Mouse (Mus musculus): ENCODE results near the gene Gatd1.

Gatd1 gene

DNA sequence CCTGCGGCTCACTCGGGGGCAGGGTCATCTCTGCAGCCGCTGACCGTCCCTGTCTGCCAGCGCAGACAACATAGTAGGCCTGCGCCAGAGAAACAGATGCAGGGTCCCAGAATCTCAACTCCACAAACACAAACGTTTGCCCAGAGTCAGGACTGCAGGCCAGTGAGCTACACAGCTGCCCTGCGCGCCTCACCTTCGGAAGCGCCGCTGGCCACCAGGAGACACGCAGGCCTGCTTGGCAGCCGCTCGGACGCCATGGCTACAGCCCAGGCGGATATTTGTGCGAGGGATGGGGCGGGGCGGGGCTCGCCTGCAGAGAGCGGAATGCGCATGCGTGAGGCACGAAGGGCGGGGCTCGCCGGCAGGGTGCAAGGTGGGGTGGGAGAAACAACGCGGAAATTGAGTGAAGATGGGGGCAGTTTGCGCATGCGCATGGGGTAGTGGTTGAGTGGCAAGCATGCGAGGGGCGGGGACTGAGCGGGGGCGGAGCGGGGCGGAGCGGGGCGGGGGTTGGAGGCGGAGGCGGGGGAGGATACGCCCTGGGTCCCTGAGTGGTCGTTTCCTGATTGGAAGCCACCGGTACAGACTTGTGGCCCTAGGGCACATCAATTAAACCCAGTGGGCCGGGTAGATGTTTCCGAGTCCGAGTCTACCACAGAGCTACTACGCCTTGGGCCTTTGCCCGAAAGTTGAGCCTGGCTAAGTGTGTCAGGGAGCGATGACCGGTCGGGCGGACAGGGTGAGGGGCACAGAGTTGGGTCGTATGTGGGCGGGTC is at the start of gene Gatd1:
Gene Gatd1 (minus strand): TSS at position 328 of the 776 bp plus-strand sequence.
- in situ Hi-C loops (cut with MboI; ENCODE audit: low pct_unique_long_range_greater_than_20kb in 1 of 2, low sequenced_read_pairs in 2 of 2, unreplicated experiment in 1 of 2): no loop called here

DNA sequence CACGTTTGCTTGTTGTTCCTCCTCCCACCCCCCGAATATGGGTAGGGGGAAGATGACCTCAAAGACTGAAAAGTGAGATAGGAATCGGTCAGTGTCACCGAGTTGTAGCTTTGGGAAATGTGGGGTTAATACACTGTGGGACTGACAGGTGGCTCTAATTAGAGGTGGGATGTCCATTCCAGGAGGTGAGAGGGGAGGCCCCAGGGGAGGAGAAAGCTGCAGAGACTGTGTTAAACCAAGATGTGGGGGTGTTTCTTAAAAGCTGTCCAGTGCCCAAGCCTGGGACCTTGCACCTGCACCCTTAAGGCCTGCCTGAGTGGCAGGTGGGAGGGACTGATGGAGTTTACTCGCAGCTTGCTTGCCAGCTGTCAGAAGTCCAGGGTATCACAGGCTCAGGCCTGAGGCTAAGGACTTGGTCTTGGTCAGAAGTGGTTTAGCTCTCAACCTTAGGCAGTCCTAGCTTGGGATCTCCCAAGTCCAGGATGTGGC is 48.4 kb upstream of the Gatd1 start:
- in situ Hi-C loops (cut with MboI; ENCODE audit: low pct_unique_long_range_greater_than_20kb in 1 of 2, low sequenced_read_pairs in 2 of 2, unreplicated experiment in 1 of 2): loop anchor here in 1 of 2 experiments (25.0 kb wide), 1 partner anchor 1525 kb away; the partner anchor contains the start of gene Utf1

DNA sequence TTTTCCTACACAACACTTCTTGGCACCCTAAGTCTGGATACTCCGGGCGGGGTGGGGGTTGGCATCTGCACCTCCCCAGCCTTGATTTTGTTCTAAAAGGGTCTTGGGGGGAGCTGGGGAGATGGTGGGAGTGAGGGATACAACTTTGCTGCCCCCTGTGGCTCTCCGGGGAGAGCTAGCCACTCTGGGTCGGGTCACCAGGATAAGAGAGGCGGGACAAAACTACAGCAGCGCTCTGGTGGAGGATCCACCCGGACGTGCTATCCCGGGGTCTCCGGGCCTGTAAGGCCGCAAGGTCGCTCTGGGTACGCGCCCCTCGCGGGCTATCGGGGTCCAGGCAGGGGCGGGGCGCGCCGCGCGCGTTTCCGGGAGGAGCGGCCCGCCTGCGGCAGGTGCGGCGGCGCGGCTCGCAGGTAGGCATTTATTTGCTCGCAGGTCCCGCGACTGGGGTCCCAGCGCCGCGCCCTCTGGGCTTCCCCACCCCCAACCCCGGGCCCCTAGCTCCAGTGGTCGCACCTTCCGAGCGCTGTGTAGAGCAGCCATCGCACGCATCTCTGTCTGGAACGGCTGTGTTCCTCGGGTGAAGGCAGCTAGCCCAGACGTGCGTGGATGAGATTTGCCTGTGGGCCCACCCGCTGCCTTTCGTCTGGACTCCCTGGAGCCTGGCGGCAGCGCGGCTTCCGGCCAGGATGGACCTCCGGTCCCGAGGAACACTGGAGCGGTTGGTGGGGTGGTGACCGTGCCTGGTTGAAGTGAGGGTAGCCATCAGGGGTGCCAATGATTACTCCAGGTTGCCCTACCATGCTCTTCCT is 47.8 kb upstream of the Gatd1 start:
- in situ Hi-C loops (cut with MboI; ENCODE audit: low pct_unique_long_range_greater_than_20kb in 1 of 2, low sequenced_read_pairs in 2 of 2, unreplicated experiment in 1 of 2): loop anchor here in 1 of 2 experiments (25.0 kb wide), 1 partner anchor 1524 kb away; the partner anchor contains the start of gene Utf1

DNA sequence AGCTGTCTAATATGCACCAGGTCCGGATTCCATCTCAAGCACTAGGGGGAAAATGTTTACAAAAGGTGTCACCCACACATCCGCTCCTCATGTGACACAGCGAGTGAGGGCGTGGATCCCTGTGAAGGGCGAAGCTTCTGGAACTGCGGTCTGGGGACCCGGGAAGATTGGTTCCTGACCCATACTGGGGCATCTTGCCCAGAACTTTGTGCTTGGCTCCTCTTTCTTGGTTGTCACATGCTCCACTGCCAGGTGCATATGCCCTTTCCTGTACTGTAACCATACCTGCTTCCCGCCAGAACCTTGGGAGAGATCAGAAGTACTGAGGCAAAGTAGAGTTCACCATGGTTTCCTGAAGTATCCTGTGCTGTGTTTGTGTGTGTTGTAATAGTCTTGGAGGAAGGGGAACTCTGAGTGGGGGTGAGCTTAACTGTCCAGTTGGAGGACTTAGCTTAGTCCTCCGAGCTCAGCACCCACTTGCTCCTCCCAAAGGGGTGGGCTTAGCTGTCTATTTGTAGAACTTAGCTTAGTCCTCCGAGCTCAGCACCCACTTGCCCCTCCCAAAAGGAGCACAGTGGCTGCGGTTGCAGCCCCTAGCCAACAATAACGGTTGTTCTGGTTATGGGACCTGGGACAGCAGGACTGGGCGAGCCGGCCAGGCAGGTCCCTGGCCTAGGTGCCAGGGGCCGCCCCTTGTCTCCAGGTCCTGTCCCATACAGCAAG is 46.6 kb upstream of the Gatd1 start, which contains the start of gene Cracr2b:
Gene Cracr2b (plus strand): TSS at position 704 of the 723 bp plus-strand sequence.
- in situ Hi-C loops (cut with MboI; ENCODE audit: low pct_unique_long_range_greater_than_20kb in 1 of 2, low sequenced_read_pairs in 2 of 2, unreplicated experiment in 1 of 2): loop anchor here in 1 of 2 experiments (25.0 kb wide), 1 partner anchor 1523 kb away; the partner anchor contains the start of gene Utf1

DNA sequence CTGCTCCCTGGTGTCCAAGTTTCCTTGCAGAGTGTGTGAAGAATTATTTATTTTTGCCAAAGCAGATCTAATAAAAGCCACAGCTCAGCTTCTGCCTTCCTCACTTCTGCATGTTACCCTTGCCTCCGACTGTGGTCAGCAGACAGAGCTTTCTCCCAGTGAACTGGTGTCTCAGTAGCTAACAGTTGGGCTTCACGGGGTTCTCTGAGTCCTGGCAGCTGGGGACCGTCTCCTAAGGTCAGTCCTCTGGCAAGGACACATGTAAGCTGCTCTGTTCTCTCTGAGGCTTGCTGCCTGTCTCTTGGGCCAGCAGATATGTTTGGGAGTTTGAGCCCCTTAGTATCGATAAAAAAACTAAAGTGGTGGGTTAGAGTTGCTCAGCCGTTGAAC is 46.1 kb upstream of the Gatd1 start:
- in situ Hi-C loops (cut with MboI; ENCODE audit: low pct_unique_long_range_greater_than_20kb in 1 of 2, low sequenced_read_pairs in 2 of 2, unreplicated experiment in 1 of 2): loop anchor here in 1 of 2 experiments (25.0 kb wide), 1 partner anchor 1523 kb away; the partner anchor contains the start of gene Utf1

DNA sequence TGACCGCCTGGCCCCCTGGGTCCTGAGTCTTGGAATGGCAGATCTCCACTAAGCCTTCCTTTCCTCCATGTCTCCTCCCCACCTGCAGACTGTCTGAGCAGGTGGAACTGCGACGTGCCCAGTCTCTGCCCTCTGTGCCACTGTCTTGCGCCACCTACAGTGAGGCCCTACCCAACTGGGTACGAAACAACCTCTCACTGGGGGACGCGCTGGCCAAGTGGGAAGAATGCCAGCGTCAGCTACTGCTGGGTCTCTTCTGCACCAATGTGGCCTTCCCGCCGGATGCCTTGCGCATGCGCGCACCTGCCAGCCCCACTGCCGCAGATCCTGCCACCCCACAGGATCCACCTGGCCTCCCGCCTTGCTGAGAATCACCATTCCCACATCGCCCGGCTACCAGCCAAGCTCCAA is 45.4 kb upstream of the Gatd1 start:
- in situ Hi-C loops (cut with MboI; ENCODE audit: low pct_unique_long_range_greater_than_20kb in 1 of 2, low sequenced_read_pairs in 2 of 2, unreplicated experiment in 1 of 2): loop anchor here in 1 of 2 experiments (25.0 kb wide), 1 partner anchor 1522 kb away; the partner anchor contains the start of gene Utf1

DNA sequence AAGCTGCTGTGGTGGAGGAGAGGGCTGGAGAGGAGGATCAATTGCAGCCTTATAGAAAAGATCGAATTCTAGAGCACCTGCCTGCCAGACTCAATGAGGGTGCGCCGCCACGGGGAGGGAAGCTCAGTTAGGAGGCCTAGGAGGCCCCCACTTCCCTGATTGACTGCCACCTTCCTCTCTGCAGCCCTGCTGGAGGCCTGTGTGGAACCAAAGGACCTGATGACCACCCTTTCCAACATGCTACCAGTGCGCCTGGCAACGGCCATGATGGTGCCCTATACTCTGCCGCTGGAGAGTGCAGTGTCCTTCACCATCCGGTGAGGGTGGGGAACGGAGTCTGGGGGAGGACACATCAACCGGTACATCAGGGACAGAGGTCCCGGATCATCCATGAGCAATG is 44.7 kb upstream of the Gatd1 start:
- in situ Hi-C loops (cut with MboI; ENCODE audit: low pct_unique_long_range_greater_than_20kb in 1 of 2, low sequenced_read_pairs in 2 of 2, unreplicated experiment in 1 of 2): loop anchor here in 1 of 2 experiments (25.0 kb wide), 1 partner anchor 1521 kb away; the partner anchor contains the start of gene Utf1

DNA sequence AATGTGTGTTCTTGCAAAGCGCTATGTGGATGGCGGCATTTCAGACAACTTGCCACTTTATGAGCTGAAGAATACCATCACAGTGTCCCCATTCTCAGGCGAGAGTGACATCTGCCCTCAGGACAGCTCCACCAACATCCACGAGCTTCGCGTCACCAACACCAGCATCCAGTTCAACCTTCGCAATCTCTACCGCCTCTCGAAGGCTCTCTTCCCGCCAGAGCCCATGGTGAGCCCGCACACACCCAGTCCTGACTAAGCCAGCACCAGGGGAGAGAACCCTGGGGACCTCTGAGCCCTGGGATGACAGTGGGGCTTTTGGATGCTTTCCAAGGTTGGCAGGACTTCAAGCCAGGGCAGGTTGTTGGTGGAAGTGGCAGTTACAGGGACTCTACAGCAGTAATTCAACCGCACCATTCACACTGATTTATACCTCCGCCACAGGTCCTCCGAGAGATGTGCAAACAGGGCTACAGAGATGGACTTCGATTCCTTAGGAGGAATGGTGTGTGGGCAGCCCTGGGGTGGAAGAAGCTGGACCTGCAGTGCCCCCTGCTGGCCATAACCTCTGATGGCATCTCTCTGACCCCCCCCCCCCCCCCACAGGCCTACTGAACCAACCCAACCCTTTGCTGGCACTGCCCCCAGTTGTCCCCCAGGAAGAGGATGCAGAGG is 44.2 kb upstream of the Gatd1 start:
- in situ Hi-C loops (cut with MboI; ENCODE audit: low pct_unique_long_range_greater_than_20kb in 1 of 2, low sequenced_read_pairs in 2 of 2, unreplicated experiment in 1 of 2): loop anchor here in 1 of 2 experiments (25.0 kb wide), 1 partner anchor 1521 kb away; the partner anchor contains the start of gene Utf1

DNA sequence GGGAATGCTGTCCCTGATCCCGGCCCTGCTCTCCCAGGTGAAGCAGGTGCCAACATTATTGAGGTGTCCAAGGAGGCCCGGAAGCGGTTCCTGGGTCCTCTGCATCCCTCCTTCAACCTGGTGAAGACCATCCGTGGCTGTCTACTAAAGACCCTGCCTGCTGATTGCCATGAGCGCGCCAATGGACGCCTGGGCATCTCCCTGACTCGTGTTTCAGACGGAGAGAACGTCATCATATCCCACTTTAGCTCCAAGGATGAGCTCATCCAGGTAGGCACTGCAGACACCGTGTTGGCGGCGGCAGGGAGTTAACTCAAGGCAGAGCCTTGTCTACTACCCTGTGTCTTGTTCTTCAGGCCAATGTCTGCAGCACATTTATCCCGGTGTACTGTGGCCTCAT is 43.3 kb upstream of the Gatd1 start:
- in situ Hi-C loops (cut with MboI; ENCODE audit: low pct_unique_long_range_greater_than_20kb in 1 of 2, low sequenced_read_pairs in 2 of 2, unreplicated experiment in 1 of 2): loop anchor here in 1 of 2 experiments (25.0 kb wide), 1 partner anchor 1520 kb away; the partner anchor contains the start of gene Utf1

DNA sequence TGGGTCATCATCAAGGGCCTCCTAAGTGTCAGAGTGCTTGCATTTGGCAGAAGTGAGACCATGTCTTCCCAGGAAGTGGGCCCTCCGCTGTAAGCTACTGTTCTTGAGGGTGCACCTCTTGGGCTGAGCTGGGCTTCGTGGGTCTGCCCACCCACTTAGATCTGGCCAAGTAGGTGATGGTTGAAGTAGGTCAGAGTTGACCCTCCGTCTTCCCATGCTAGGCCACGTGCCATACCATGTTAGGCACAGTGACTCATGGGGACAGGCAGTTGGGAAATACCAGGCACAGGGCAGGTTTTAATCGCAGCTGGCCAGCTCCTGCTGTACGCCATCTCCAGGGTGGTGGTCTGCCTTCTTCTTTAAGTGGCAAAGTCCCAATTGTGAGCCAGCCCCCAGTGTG is 42.8 kb upstream of the Gatd1 start:
- in situ Hi-C loops (cut with MboI; ENCODE audit: low pct_unique_long_range_greater_than_20kb in 1 of 2, low sequenced_read_pairs in 2 of 2, unreplicated experiment in 1 of 2): loop anchor here in 1 of 2 experiments (25.0 kb wide), 1 partner anchor 1519 kb away; the partner anchor contains the start of gene Utf1

DNA sequence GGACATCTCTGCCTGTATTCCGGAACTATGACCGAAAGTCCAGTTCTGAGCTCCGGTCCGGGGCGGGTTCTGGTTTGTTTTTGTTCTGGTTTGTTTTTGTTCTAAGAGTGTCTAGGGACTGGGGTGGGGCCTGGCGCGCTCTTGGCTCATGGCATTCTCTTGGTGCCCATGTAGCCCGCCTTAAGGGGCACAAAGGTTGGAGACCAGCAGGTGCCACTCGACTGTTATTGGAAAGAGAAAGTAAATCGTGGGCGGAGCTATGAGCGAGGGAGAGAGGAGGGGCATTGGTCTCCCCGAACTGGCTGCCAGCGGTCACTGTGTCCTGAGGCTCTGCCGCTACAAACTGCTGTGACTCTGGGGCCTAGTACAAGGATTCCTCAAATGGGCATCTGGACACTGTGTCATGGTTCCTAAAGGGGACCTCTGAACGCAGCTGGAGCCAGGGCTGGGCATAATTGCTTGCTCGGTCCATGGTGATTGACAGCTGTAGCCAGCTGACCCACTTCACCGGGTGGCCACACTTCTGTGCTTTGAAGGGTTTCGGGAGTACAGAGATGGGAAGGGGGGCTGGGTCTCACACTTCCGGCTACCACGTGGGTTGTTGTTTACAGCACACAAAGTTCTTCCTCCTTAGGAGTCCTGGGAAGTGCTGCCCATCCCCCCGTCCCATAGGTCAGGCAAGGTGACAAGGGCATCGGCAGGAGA is 41.8 kb upstream of the Gatd1 start:
- in situ Hi-C loops (cut with MboI; ENCODE audit: low pct_unique_long_range_greater_than_20kb in 1 of 2, low sequenced_read_pairs in 2 of 2, unreplicated experiment in 1 of 2): loop anchor here in 1 of 2 experiments (25.0 kb wide), 1 partner anchor 1518 kb away; the partner anchor contains the start of gene Utf1

DNA sequence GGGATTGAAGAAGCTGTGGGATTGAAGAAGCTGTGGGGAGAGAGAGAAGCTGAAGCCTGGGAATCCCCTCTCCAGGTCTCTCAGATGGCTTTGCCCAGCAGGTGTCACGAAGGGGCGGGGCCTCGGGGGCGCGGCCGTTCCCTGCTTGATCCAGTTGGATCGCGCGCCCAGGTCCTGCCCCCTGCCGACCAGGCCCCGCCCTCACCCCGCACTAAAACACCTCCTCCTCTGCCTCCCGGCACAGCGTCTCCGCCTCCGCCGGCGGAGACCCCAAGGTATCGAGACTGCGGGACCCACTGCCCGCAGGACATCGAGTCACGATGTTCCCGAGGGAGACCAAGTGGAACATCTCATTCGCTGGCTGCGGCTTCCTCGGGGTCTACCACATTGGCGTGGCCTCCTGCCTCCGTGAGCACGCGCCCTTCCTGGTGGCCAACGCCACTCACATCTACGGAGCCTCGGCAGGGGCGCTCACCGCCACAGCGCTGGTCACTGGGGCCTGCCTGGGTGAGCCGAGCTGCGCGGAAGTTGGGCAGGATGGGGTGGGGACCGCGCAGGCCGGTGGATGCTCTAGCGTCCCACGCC is 41.1 kb upstream of the Gatd1 start, which contains the start of gene Pnpla2:
Gene Pnpla2 (plus strand): TSS at position 232 of the 585 bp plus-strand sequence.
- in situ Hi-C loops (cut with MboI; ENCODE audit: low pct_unique_long_range_greater_than_20kb in 1 of 2, low sequenced_read_pairs in 2 of 2, unreplicated experiment in 1 of 2): loop anchor here in 1 of 2 experiments (25.0 kb wide), 1 partner anchor 1518 kb away; the partner anchor contains the start of gene Utf1

DNA sequence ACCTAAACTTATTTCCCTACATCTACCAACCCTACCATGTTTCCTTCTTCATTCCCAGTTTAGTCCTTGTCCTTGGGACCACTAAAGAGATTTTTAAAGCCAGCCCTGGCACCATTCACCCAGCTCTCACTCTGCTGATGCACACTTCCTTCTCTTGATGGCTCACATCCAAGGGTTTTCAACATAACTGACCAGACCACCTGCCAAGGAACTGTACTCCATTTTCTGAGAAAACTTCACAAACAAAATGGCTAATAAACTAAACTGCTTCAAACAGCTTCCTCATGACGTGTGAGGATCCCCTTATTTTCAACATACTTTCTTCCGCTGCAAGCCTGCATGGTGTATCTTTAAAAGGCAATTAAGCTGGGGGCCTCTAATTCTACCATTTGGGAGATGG is 39.7 kb upstream of the Gatd1 start:
- in situ Hi-C loops (cut with MboI; ENCODE audit: low pct_unique_long_range_greater_than_20kb in 1 of 2, low sequenced_read_pairs in 2 of 2, unreplicated experiment in 1 of 2): loop anchor here in 1 of 2 experiments (25.0 kb wide), 1 partner anchor 1516 kb away; the partner anchor contains the start of gene Utf1

DNA sequence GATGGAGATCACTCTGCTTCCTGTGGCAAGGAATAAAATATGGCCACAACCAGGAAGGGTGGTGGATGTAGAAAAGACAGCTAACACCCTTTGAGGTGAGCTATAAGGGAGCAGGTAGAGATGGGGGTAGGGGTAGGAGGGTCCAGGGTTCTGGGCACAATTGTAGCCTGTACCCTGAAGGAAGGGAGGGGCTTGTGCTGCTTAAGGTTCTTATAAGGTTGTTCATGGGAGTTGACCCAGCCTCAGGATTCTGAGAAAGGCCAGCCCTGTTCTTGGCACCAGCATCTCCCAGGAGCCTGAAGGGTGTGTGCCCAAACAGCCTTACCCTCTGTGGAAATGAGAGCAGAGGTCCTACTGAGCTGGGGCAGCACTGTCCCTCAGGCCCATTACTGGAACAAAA is 38.0 kb upstream of the Gatd1 start:
- in situ Hi-C loops (cut with MboI; ENCODE audit: low pct_unique_long_range_greater_than_20kb in 1 of 2, low sequenced_read_pairs in 2 of 2, unreplicated experiment in 1 of 2): loop anchor here in 1 of 2 experiments (25.0 kb wide), 1 partner anchor 1515 kb away; the partner anchor contains the start of gene Utf1

DNA sequence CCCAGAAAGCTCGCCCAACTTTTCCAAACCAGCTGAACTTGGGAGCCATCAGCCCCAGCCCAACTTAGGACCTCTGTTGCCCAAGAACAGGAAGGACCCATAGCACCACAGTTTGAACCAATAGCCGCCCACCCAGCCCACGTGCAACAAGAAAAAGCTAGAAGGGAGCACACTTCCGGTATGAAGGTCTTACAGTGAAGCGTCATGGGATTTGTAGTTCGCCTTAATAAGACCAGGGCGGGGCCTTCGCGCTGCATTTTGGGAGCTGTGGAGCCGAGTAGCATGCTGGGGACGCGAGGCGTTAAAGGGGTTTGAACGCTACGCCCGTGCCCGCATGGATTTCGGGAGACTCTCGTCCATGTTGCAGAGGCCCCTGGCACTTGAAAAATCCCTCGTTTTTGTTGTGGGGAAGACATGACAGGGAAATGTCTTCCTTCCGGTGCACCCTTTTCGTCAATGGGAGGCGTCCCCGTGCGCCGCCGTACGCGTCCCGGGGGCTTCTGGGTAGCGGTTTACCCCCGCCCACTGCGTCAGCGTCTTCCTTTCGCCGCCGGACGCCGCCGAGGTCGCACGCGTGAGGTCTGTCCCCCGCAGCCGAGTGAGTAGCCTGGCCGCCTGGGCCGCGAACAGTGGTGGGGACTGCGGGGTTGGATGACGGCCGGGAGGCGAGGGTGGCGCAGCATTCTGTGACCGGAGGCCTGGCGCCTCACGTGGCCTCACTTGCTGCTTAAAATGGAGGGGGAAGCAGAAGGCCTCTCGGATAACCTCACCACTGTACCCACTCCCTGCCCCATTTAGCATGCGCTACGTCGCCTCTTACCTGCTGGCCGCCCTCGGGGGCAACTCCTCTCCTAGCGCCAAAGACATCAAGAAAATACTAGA is 33.4 kb upstream of the Gatd1 start, which contains the start of gene Rplp2:
Gene Rplp2 (plus strand): TSS at position 261 of the 882 bp plus-strand sequence.
- in situ Hi-C loops (cut with MboI; ENCODE audit: low pct_unique_long_range_greater_than_20kb in 1 of 2, low sequenced_read_pairs in 2 of 2, unreplicated experiment in 1 of 2): no loop called here
